Mouse (Mus musculus) liver, postnatal 0 days (tissue): ENCODE results near the gene Tyrobp. TPM values are rescaled to one million over a fixed set of nuclear protein-coding genes. Genes with fewer than 3 reads are reported as not detected.

Source experiments
- ATAC-seq: fragments of 200-750 bp; cut with Nextera tagmentation; 2 replicates; pipeline ENCODE4 v1.8.0; 2017; ENCODE audit warnings: mild to moderate bottlenecking, moderate library complexity
- DNase-seq: peaks from one replicate; pipeline ENCODE4 v3.0.0-alpha.2; 2016
- H3K27ac ChIP-seq: fragments of 300-500 bp; sonication (generic); 2 replicates; pipeline ENCODE4 v1.5.1; 2014; ENCODE audit warnings: antibody characterized with exemption, moderate library complexity, mild to moderate bottlenecking, low read depth
- H3K27me3 ChIP-seq: fragments of 300-500 bp; sonication (generic); 2 replicates; pipeline ENCODE4 v1.6.1; 2014; ENCODE audit warnings: low read length, control low read depth, mixed read lengths; ENCODE audit not compliant: insufficient read depth
- H3K36me3 ChIP-seq: fragments of 300-500 bp; sonication (generic); replicated peaks from 2 replicates; pipeline ENCODE4 v1.6.1; 2014; ENCODE audit warnings: mild to moderate bottlenecking, control low read depth, low read length, moderate library complexity, mixed read lengths; ENCODE audit not compliant: insufficient read depth
- H3K4me1 ChIP-seq: fragments of 300-500 bp; sonication (generic); 2 replicates; pipeline ENCODE4 v1.6.1; 2014; ENCODE audit warnings: antibody characterized with exemption, mild to moderate bottlenecking, control low read depth; ENCODE audit not compliant: insufficient read depth
- H3K4me2 ChIP-seq: fragments of 300-500 bp; sonication (generic); 2 replicates; pipeline ENCODE4 v1.6.1; 2014; ENCODE audit warnings: low read depth, mild to moderate bottlenecking, low read length, moderate library complexity, mixed read lengths
- H3K4me3 ChIP-seq: fragments of 300-500 bp; sonication (generic); 2 replicates; pipeline ENCODE4 v1.5.1; 2014; ENCODE audit warnings: low read depth, low read length
- H3K9ac ChIP-seq: fragments of 300-500 bp; sonication (generic); replicated peaks from 2 replicates; pipeline ENCODE4 v1.6.1; 2014; ENCODE audit warnings: mild to moderate bottlenecking, moderate library complexity
- H3K9me3 ChIP-seq: fragments of 300-500 bp; sonication (generic); 2 replicates; pipeline ENCODE4 v1.6.1; 2016; ENCODE audit warnings: mild to moderate bottlenecking, control low read depth, low read length, mixed read lengths
- CTCF ChIP-seq: sonication (generic); IDR thresholded peaks from 2 replicates; pipeline ENCODE4 v1.5.1; 2016; ENCODE audit warnings: antibody characterized with exemption, low read depth
- EP300 ChIP-seq: IDR thresholded peaks from 2 replicates; pipeline ENCODE4 v1.6.1; 2016; ENCODE audit warnings: antibody characterized with exemption, low read depth, mild to moderate bottlenecking
- WGBS: fragments of 180-500 bp; shearing (Covaris S2); extraction: QIAGEN DNeasy Blood & Tissue Kit; methylation state at CpG from one replicate; pipeline ENCODE4 v1.1.7; 2014; ENCODE audit not compliant: insufficient replicate concordance; 5-methylcytosine and 5-hydroxymethylcytosine counted together
- polyA plus RNA-seq: library from polyadenylated mRNA; unstranded; fragments of >200 nt; fragmentation: Nextera tagmentation; extraction: Ambion mirVana; gene quantifications from 2 replicates; pipeline ENCODE4 v1.2.1, GENCODE M21; 2015

The Tyrobp gene
- 221 and 231 TPM in 2 replicates for polyA plus RNA-seq

GRCm38 (mm10) chr7:30413596-30413995 is at the start of gene Tyrobp:
Gene Tyrobp (plus strand): TSS chr7:30413760.
- Histone ChIP-seq H3K9me3 (no peaks in the 10 kb centered on the region), H3K27ac (peak within 1 kb of the TSS; percentile 89), H3K4me3 (peak within 1 kb of the TSS; percentile 43), H3K27me3 (no peaks in the 10 kb centered on the region), H3K4me1 (peaks cover 8% of the 10 kb centered on the region; the same call in 1 of the 2 replicates), H3K36me3 (no peaks in the 10 kb centered on the region), H3K4me2 (peak within 1 kb of the TSS; percentile 51), H3K9ac (peak within 1 kb of the TSS; percentile 58)
- DNase-seq = peak; percentile 37
- TF ChIP-seq EP300 (no peak), CTCF (no peak)
- WGBS = 29% methylated on average over 5 of the region's 5 CpGs
- peak; percentile 38 for ATAC-seq

GRCm38 (mm10) chr7:30367466-30367865 is 46.1 kb upstream of the Tyrobp start:
- DNase-seq (no peak), ATAC-seq (no peak)
- Histone ChIP-seq H3K27ac (no peak overlapping the region), H3K36me3 (no peaks in the 10 kb centered on the region), H3K4me3 (no peak overlapping the region), H3K4me2 (no peak overlapping the region), H3K4me1 (no peaks in the 10 kb centered on the region), H3K9ac (no peak overlapping the region), H3K27me3 (no peaks in the 10 kb centered on the region), H3K9me3 (no peaks in the 10 kb centered on the region)
- TF ChIP-seq CTCF (no peak), EP300 (no peak)
- WGBS = 47% methylated on average over 2 of the region's 2 CpGs

- H3K9me3 ChIP-seq = no peaks in the 10 kb centered on the region
- H3K27ac ChIP-seq = no peak overlapping the region
- H3K4me2 ChIP-seq = peak overlapping the region; percentile 69
- WGBS = under 1% methylated on average over 21 of the region's 21 CpGs
- no peaks in the 10 kb centered on the region for H3K4me1 ChIP-seq
- DNase-seq = peak; percentile 89
- ATAC-seq = peak; percentile 100
- no peaks in the 10 kb centered on the region for H3K27me3 ChIP-seq
- H3K4me3 ChIP-seq = peak overlapping the region; percentile 43
- no peaks in the 10 kb centered on the region for H3K36me3 ChIP-seq
- H3K9ac ChIP-seq = 0 out of 2 replicates have a peak overlapping the region, but pooled peaks have one; percentile 32
- TF ChIP-seq CTCF (peak; percentile 99), EP300 (no peak)
Observed at GRCm38 (mm10) chr7:30373501-30373962, 40.0 kb upstream of the Tyrobp start.

GRCm38 (mm10) chr7:30380061-30380460 is 33.5 kb upstream of the Tyrobp start:
- Histone ChIP-seq H3K4me3 (no peak overlapping the region), H3K4me2 (no peak overlapping the region), H3K4me1 (no peaks in the 10 kb centered on the region), H3K9ac (no peak overlapping the region), H3K36me3 (no peaks in the 10 kb centered on the region), H3K27me3 (no peaks in the 10 kb centered on the region), H3K9me3 (no peaks in the 10 kb centered on the region), H3K27ac (no peak overlapping the region)
- ATAC-seq (no peak), DNase-seq (no peak)
- TF ChIP-seq EP300 (no peak), CTCF (no peak)
- 52% methylated on average over 5 of the region's 5 CpGs for whole genome bisulfite sequencing

GRCm38 (mm10) chr7:30384106-30384505 is 29.5 kb upstream of the Tyrobp start:
- H3K9ac ChIP-seq = no peak overlapping the region
- H3K4me1 ChIP-seq = no peaks in the 10 kb centered on the region
- no peak for ATAC-seq
- no peaks in the 10 kb centered on the region for H3K9me3 ChIP-seq
- no peaks in the 10 kb centered on the region for H3K27me3 ChIP-seq
- TF ChIP-seq EP300 (no peak), CTCF (no peak)
- WGBS = 68% methylated on average over 9 of the region's 9 CpGs
- H3K4me2 ChIP-seq = no peak overlapping the region
- H3K4me3 ChIP-seq = no peak overlapping the region
- no peak overlapping the region for H3K27ac ChIP-seq
- H3K36me3 ChIP-seq = no peaks in the 10 kb centered on the region
- DNase-seq = no peak

- Histone ChIP-seq H3K4me2 (peak overlapping the region; percentile 11; the same call in 1 of the 2 replicates), H3K9me3 (no peaks in the 10 kb centered on the region), H3K27ac (peak overlapping the region; percentile 83), H3K4me1 (peaks cover 7% of the 10 kb centered on the region), H3K27me3 (no peaks in the 10 kb centered on the region), H3K9ac (no peak overlapping the region), H3K36me3 (no peaks in the 10 kb centered on the region), H3K4me3 (no peak overlapping the region)
- ATAC-seq (no peak), DNase-seq (no peak)
- no peak for TF ChIP-seq CTCF
- TF ChIP-seq EP300 = no peak
- WGBS = 62% methylated on average over 4 of the region's 4 CpGs
Observed at GRCm38 (mm10) chr7:30392746-30393520, 20.6 kb upstream of the Tyrobp start.
